Mouse (Mus musculus): Measurements from ENCODE around the gene Gm45194. TPM values are rescaled to one million over a fixed set of nuclear protein-coding genes. Genes with fewer than 3 reads are reported as not detected.

Gm45194 gene
- polyA plus RNA-seq (2012), result not detected in 2 replicates

GRCm38 (mm10) chrX:111891089-111891488 is at the start of gene Gm45194:
TSS of gene Gm45194 (plus strand) at chrX:111891389.
- no peak for TF ChIP-seq GATA1 (IDR thresholded peaks at IDR 0.05; ENCODE audit: low read length)

GRCm38 (mm10) chrX:111855878-111856277 is 35.3 kb upstream of the Gm45194 start:
- TF ChIP-seq GATA1 (IDR thresholded peaks at IDR 0.05; ENCODE audit: low read length), result no peak

GRCm38 (mm10) chrX:111881251-111881650 is 9.9 kb upstream of the Gm45194 start:
- no peak for TF ChIP-seq GATA1 (IDR thresholded peaks at IDR 0.05; ENCODE audit: low read length)

DNA sequence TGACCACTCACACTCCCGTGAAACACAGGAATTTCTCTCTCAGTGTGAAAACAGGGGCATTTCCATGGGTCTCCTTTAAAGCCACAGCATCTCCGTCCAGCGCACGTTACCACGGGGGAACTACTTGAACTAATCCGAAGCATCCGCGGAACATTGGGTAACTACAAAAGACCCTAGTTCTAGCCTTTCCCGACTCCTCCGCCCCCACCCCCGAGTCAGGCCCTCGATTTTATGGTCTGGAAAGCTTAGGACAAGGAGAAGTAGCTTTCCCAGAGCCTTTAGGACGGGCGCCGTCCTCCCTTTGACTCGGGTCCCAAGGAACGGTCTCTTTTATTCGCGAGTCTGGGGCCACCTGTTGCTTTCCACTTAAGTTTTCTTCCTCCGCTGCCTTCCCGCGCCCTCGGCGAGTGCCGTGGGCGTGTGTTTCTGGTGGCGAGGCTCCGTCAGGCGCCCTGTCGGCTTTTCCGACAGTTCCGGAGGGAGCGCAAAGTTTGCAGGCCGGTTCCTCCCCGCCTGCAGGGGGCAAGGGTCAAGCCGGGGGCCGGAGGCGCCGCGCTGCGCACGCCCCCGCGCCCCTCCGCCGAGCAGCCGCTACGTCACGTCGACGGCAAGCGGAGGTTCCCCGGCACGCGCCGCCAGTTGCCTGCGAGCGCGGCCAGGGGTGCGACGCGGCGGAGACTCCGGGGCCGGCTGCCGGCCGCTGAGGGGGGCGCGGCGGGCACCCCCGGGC is 3.3 kb downstream of the Gm45194 start:
- no peak for TF ChIP-seq GATA1 (IDR thresholded peaks at IDR 0.05; ENCODE audit: low read length)

- TF ChIP-seq GATA1 (IDR thresholded peaks at IDR 0.05; ENCODE audit: low read length), result no peak
Measured at GRCm38 (mm10) chrX:111895084-111895779, 4.0 kb downstream of the Gm45194 start.

DNA sequence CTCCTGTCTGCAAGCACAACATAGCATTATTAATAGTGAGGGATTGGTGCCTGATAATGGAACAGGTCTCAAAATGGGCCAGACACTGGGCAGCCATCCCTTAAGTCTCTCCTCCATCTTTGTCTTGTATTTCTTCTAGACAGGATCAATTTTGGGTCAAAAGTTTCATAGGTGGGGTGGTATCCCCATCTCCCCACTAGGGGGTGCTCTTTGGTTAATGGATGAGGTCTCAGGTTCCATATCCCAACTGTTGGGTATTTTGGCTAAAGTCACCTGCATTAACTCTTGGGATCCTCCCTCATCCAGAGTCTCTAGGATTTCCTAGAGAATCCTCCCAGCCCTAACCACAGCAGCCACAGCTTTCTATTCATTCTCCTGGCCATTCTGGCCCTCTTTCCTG is 26.2 kb downstream of the Gm45194 start:
- no peak for TF ChIP-seq GATA1 (IDR thresholded peaks at IDR 0.05; ENCODE audit: low read length)

DNA sequence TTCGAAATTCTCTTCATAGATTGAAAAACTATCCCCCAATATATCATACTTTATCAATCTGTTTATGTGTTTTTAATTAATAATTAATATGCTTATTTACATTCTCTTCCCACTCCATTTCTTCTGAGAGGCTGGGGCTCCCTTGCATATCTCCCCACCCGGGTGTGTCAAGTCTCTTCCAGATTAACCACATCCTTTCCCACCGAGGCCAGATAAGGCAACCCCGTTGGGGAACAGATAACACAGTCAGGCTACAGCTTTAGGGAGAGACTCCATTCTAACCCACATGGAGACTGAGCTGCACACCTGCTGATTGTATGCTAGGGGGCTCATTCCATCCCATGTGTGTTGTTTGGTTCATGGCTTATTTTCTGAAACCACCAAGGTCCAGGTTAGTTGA is 69.7 kb downstream of the Gm45194 start:
- peak; percentile 24 for TF ChIP-seq GATA1 (IDR thresholded peaks at IDR 0.05; ENCODE audit: low read length)

- TF ChIP-seq GATA1 (IDR thresholded peaks at IDR 0.05; ENCODE audit: low read length), result no peak
Measured at GRCm38 (mm10) chrX:111999661-112000060, 108.5 kb downstream of the Gm45194 start.

DNA sequence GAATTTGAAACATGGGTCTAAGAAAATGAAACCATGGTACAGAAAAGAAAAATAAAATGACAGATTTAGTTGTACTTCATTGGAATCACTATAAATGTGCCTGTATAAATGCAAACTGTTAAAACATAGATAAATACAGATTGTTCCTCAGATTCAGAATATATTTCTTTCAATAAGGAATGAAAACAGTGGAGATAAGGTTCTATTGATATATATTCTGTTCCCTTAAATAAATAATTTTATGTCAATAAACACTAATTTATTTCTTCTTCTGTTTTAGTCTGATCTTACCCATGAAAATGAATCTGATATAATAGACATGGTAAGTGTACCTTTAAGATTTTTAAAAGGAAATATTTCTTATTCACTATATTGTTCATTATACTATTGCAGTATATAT is 119.5 kb downstream of the Gm45194 start, which contains the start of gene Tex16:
TSS of gene Tex16 (plus strand) at position 301 of the 400 bp plus-strand sequence.
- TF ChIP-seq GATA1 (IDR thresholded peaks at IDR 0.05; ENCODE audit: low read length), result no peak

- TF ChIP-seq GATA1 (IDR thresholded peaks at IDR 0.05; ENCODE audit: low read length), result no peak
Measured at GRCm38 (mm10) chrX:112238749-112239148, 347.6 kb downstream of the Gm45194 start, which contains the start of gene 4933403O08Rik. TSS of gene 4933403O08Rik (plus strand) at chrX:112239049.

- TF ChIP-seq GATA1 (IDR thresholded peaks at IDR 0.05; ENCODE audit: low read length), result no peak
Measured at GRCm38 (mm10) chrX:112242916-112243315, 351.7 kb downstream of the Gm45194 start.

- TF ChIP-seq GATA1 (IDR thresholded peaks at IDR 0.05; ENCODE audit: low read length), result no peak
Measured at GRCm38 (mm10) chrX:112255513-112255912, 364.3 kb downstream of the Gm45194 start.

GRCm38 (mm10) chrX:112273550-112273949 is 382.4 kb downstream of the Gm45194 start:
- no peak for TF ChIP-seq GATA1 (IDR thresholded peaks at IDR 0.05; ENCODE audit: low read length)

Other genes starting within 250 kb of the Gm45194 start
- gene Hdx, start 194.3 kb upstream of the Gm45194 start, polyA plus RNA-seq (2012), result not detected in 2 replicates
- gene Tex16, start 119.6 kb downstream of the Gm45194 start, polyA plus RNA-seq (2012), result not detected in 2 replicates

Data from G1E-ER4 (cell line).